Mouse (Mus musculus) heart, postnatal 0 days (tissue): ENCODE results near the gene Rnf208. TPM values are rescaled to one million over a fixed set of nuclear protein-coding genes. Genes with fewer than 3 reads are reported as not detected.
A peak's percentile ranks its signal among the peaks of the same experiment; 100 is the strongest.

ENCODE experiments used
- ATAC-seq: fragments of 200-750 bp; cut with Nextera tagmentation; 2 replicates; pipeline ENCODE4 v1.8.0; 2017; ENCODE audit warnings: low read depth, moderate number of reproducible peaks, moderate library complexity; ENCODE audit not compliant: insufficient read depth
- DNase-seq: peaks from one replicate; pipeline ENCODE4 v3.0.0-alpha.2; 2016; ENCODE audit warnings: low spot score
- H3K27ac ChIP-seq: fragments of 300-500 bp; sonication (generic); 2 replicates; pipeline ENCODE4 v1.5.1; 2014; ENCODE audit warnings: low read depth, mild to moderate bottlenecking
- H3K27me3 ChIP-seq: fragments of 300-500 bp; sonication (generic); 2 replicates; pipeline ENCODE4 v1.6.1; 2014; ENCODE audit warnings: low read length, mixed read lengths; ENCODE audit not compliant: control insufficient read depth, insufficient read depth
- H3K36me3 ChIP-seq: fragments of 300-500 bp; sonication (generic); replicated peaks from 2 replicates; pipeline ENCODE4 v1.6.1; 2014; ENCODE audit warnings: low read length, mixed read lengths; ENCODE audit not compliant: control insufficient read depth, insufficient read depth
- H3K4me1 ChIP-seq: fragments of 300-500 bp; sonication (generic); 2 replicates; pipeline ENCODE4 v1.6.1; 2014; ENCODE audit warnings: antibody characterized with exemption; ENCODE audit not compliant: control insufficient read depth, insufficient read depth
- H3K4me2 ChIP-seq: fragments of 300-500 bp; sonication (generic); 2 replicates; pipeline ENCODE4 v1.6.1; 2014; ENCODE audit warnings: low read depth, mild to moderate bottlenecking, low read length, moderate library complexity
- H3K4me3 ChIP-seq: fragments of 300-500 bp; sonication (generic); 2 replicates; pipeline ENCODE4 v1.5.1; 2014; ENCODE audit warnings: low read depth, low read length
- H3K9ac ChIP-seq: fragments of 300-500 bp; sonication (generic); replicated peaks from 2 replicates; pipeline ENCODE4 v1.6.1; 2014; ENCODE audit warnings: low read depth, low read length, mixed read lengths
- H3K9me3 ChIP-seq: fragments of 300-500 bp; sonication (generic); replicated peaks from 2 replicates; pipeline ENCODE4 v1.6.1; 2016; ENCODE audit warnings: low read length; ENCODE audit not compliant: control insufficient read depth
- CTCF ChIP-seq: IDR thresholded peaks from 2 replicates; pipeline ENCODE4 v1.5.1; 2016; ENCODE audit warnings: antibody characterized with exemption, control low read depth, low read depth
- EP300 ChIP-seq: IDR thresholded peaks from 2 replicates; pipeline ENCODE4 v1.6.1; 2016; ENCODE audit warnings: antibody characterized with exemption, low read depth
- WGBS: fragments of 180-500 bp; shearing (Covaris S2); extraction: QIAGEN DNeasy Blood & Tissue Kit; methylation state at CpG from one replicate; pipeline ENCODE4 v1.1.7; 2014; 5-methylcytosine and 5-hydroxymethylcytosine counted together
- polyA plus RNA-seq: library from polyadenylated mRNA; unstranded; fragments of >200 nt; fragmentation: Nextera tagmentation; extraction: Ambion mirVana; gene quantifications from 2 replicates; pipeline ENCODE4 v1.2.1, GENCODE M21; 2015
- total RNA-seq: library from RNA; depleted of rRNA; stranded (reverse); fragments of >200 nt; gene quantifications from 2 replicates; pipeline ENCODE4 v1.2.3, GENCODE M21; 2014; ENCODE audit warnings: low replicate concordance

Rnf208 gene
- total and polyA plus RNA-seq, 2 experiments from 2014 or later, result 0.92 to 2.4 TPM

DNA sequence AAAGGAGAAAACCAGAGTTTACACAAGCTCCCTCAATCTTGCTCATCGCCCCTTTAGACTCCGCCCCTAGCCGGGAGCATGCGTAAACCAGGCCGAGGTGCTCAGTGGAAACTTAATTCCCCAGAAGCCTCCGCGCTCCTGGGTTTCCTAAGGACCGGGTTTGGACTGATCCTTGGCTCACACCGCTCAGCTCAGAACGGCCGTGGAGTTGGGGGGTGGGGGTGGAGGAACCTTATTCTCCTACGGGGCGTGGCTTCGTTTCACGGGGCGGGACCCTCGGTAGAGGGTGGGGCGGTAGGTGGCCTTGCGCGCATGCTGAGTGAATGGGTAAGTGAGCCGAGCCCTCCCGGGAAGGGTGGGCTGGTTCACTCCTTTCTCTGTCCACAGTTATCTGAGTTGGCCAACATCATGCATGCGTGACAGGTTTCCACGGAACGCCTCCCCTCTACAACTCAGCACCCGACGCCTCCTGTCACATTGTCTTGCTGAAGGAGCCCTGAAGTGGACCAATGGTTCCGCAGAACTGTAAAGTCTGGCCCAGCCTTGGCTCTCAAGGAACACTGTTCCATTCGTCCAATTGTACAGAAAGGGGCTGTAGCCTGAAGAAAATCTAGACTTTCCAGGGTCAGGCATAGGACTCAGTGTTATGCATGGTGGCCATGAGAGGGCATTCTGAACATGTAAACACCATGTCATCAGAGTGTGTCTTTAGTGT lies 1.2 kb upstream of the Rnf208 start:
- ATAC-seq, result peak; percentile 56
- TF ChIP-seq CTCF (no peak), EP300 (no peak)
- peak; percentile 47 for DNase-seq
- H3K27ac ChIP-seq, result no peak overlapping the region
- H3K36me3 ChIP-seq, result no peaks in the 10 kb centered on the region
- 2% methylated on average over 29 of the region's 29 CpGs for WGBS
- H3K9me3 ChIP-seq, result no peaks in the 10 kb centered on the region
- H3K4me1 ChIP-seq, result peaks cover 7% of the 10 kb centered on the region
- peak overlapping the region; percentile 36 for H3K4me3 ChIP-seq
- H3K9ac ChIP-seq, result no peak overlapping the region; the same call in 1 of the 2 replicates
- H3K27me3 ChIP-seq, result peaks cover 47% of the 10 kb centered on the region
- H3K4me2 ChIP-seq, result peak overlapping the region; percentile 57

DNA sequence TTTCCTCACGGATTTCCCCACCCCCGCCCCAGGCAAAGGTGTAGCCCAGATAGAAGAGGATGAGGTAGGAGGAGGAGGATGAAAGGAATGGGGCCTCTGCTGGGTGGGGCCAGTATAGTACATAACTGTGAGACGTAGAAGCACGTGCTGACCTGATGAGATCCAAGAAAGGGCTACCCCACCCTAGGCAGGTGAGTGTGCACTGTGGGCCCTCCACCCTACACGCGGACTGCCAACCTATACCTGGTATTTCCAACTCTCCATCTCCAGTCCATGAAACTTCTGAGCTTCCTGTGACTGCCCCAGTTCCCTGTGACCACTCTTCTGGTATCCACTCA lies 648 bp upstream of the Rnf208 start:
- Histone ChIP-seq H3K27ac (no peak overlapping the region), H3K27me3 (peaks cover 43% of the 10 kb centered on the region), H3K4me3 (peak overlapping the region; percentile 41), H3K9ac (no peak overlapping the region), H3K9me3 (no peaks in the 10 kb centered on the region), H3K4me2 (peak overlapping the region; percentile 66), H3K4me1 (peaks cover 7% of the 10 kb centered on the region), H3K36me3 (no peaks in the 10 kb centered on the region)
- WGBS, result 24% methylated on average over 6 of the region's 6 CpGs
- no peak for DNase-seq
- TF ChIP-seq EP300 (no peak), CTCF (no peak)
- ATAC-seq, result 0 out of 2 replicates have a peak, but pooled peaks have one; percentile 7

DNA sequence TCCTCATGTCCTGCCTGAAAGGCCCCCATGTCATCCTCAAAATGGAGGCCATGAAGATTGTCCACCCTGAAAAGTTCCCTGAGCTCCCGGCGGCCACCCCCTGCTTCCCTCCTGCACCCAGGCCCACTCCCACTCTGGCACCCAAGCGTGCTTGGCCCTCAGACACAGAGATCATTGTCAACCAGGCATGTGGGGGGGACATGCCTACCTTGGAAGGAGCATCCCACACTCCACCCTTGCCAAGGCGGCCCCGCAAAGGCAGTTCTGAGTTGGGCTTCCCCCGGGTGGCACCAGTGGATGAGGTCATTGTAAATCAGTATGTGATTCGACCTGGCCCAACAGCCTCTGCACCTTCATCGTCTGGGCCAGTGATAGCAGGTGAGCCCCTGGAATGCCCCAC lies 1.3 kb downstream of the Rnf208 start:
- no peaks in the 10 kb centered on the region for H3K9me3 ChIP-seq
- TF ChIP-seq CTCF (no peak), EP300 (no peak)
- H3K27ac ChIP-seq, result no peak overlapping the region
- H3K27me3 ChIP-seq, result peaks cover 43% of the 10 kb centered on the region
- no peak for DNase-seq
- no peak overlapping the region for H3K4me2 ChIP-seq
- H3K4me3 ChIP-seq, result no peak overlapping the region
- ATAC-seq, result no peak
- H3K36me3 ChIP-seq, result no peaks in the 10 kb centered on the region
- no peak overlapping the region for H3K9ac ChIP-seq
- WGBS, result 60% methylated on average over 8 of the region's 8 CpGs
- peaks cover 7% of the 10 kb centered on the region for H3K4me1 ChIP-seq

DNA sequence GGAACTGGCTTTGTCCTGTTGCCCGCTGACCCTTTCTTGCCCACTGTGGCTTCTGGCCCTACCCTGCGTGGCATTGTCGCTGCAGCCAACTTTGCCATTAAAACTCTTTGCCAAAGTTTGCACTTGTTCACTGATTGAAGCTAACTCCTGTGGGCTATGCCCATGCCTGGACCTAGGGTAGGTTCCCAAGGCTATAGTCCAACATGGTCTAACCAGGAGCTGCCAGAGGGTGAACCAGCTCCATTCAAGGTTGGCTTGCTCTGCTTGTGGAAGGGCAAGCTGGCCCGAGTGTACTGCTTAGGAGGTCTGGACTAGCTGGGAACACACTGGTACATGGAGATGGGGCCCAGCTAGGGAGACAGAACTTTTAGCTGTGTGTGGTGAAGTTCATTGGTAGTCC lies 2.1 kb downstream of the Rnf208 start:
- Histone ChIP-seq H3K9ac (no peak overlapping the region), H3K4me3 (no peak overlapping the region), H3K9me3 (no peaks in the 10 kb centered on the region), H3K4me1 (peaks cover 7% of the 10 kb centered on the region), H3K36me3 (peaks cover 4% of the 10 kb centered on the region), H3K27me3 (peaks cover 40% of the 10 kb centered on the region), H3K27ac (no peak overlapping the region), H3K4me2 (no peak overlapping the region)
- TF ChIP-seq EP300 (no peak), CTCF (no peak)
- WGBS, result 87% methylated on average over 4 of the region's 4 CpGs
- DNase-seq (no peak), ATAC-seq (no peak)

DNA sequence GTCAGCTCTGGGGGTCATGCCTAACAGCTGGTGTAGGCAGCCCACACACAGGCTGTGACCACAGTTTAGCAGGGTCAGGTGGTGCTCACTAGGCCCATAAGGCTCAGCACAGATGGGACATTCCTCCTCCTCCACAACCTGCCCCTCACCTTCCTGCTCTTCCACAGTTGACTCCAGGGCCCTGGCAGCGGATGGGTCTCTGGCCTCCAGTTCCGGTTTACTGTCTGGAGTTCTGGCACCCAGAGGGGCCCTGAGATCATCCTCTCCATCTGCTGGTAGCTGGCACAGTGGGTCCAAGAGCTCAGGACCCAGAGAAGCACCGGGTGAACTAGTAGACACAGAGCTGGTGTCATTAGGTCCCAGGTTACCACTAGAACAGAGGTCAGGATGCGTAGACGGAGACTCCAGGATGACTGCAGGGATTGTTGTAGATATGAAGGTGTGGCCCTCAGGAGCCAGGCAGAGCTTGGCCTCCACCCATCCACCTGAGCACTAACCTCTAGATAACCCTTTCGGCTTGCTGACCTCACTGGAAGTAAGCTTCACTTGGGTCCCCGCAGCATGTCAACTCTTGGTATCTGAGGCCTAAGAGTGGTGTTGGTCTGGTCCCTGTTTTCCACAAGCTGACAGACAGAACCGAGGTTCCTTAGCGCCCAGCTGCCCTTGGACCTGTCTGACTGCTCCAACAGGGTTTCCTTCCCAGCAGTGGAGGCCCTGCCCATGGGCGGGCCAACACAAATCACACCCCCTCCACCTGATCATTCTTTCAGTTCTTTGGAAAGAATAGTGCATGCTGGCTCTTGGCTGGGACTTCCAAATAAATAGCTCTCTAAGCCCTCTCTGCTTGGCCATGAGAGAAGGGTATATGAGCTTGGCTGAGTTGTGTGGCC lies 4.4 kb downstream of the Rnf208 start, which contains the start of gene AL732309.1:
Gene AL732309.1 (minus strand): TSS at position 681 of the 890 bp plus-strand sequence.
- no peaks in the 10 kb centered on the region; the same call in 1 of the 2 replicates for H3K4me1 ChIP-seq
- DNase-seq, result no peak
- H3K4me3 ChIP-seq, result no peak within 1 kb of the TSS
- peaks cover 20% of the 10 kb centered on the region for H3K27me3 ChIP-seq
- TF ChIP-seq EP300 (no peak), CTCF (no peak)
- no peak for ATAC-seq
- WGBS, result 82% methylated on average over 10 of the region's 10 CpGs
- H3K36me3 ChIP-seq, result peaks cover 24% of the 10 kb centered on the region
- no peak within 1 kb of the TSS for H3K4me2 ChIP-seq
- no peak within 1 kb of the TSS for H3K9ac ChIP-seq
- H3K9me3 ChIP-seq, result no peaks in the 10 kb centered on the region
- H3K27ac ChIP-seq, result no peak within 1 kb of the TSS
